Mouse (Mus musculus): Measurements from ENCODE around the gene Klhl20. TPM values are rescaled to one million over a fixed set of nuclear protein-coding genes. Genes with fewer than 3 reads are reported as not detected.

The Klhl20 gene
- total and polyA plus RNA-seq, 3 experiments = 3.7 to 7.8 TPM; not detected in 1

DNA sequence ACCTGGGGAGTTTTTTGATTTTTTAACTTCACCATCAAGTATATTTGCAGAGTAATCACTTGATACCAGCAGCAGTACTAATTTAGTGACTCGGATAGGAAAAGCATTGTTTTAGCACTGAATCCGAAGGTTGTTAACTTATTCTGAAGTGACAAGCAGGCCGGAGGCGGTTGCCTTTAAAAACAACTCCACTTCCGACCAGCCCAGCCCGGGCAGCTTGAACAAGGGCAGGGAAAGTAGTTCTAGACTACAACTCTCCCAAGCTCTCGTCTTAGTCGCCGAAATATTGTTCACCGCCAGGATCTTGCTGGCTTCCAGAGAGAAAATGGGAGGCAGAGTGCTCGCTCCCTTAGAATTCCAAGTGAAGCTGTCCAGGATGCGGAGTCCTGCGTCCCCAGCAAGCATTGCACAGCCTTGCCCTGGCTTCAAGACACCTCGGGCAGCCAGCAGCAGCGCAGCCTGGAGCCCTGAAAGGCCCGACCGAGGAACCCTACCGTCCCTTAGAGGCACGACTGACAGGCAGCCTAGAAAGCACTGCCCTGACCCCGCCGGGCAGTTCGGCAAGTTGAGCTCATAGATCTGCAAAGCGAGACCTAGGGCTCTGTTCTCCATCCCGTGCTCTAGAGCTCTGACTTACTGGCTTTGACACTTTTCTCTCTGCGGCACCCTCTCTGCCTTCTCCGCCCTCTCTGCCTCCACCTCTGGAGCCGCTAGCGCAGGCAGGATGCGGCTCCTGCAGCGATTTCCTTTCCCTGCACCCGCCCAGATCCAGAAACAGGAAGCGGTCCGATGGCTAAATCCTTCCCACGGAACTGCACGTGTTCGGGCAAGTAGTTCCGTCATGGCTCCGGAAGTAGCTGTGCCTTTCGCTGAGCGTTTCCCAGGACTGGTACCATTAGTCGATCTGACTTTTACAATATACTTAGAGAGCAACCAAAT lies at the start of gene Klhl20 (continued):
- no peak for TF ChIP-seq GABPA (IDR thresholded peaks at IDR 0.05; ENCODE audit: low read depth, low read length)
- TF ChIP-seq POLR2A (IDR thresholded peaks at IDR 0.05; ENCODE audit: control insufficient read depth in 1 of 2, insufficient read depth in 1 of 2, low read depth in 1 of 2, low read length in 2 of 2, poor library complexity in 1 of 2) = peak; percentile 75 to 97; a peak in 3 of 4 replicates
- no peak for TF ChIP-seq RAD21 (IDR thresholded peaks at IDR 0.05; ENCODE audit: low read depth, low read length)
- no peak for TF ChIP-seq MAFK (IDR thresholded peaks at IDR 0.05; ENCODE audit: borderline replicate concordance, low read depth, low read length)
- peak; percentile 60; the same call in 1 of the 2 replicates for TF ChIP-seq ETS1 (IDR thresholded peaks at IDR 0.05; ENCODE audit: low read depth, low read length)
- TF ChIP-seq E2F4 (IDR thresholded peaks at IDR 0.05; ENCODE audit: borderline replicate concordance, low read depth, low read length) = no peak

DNA sequence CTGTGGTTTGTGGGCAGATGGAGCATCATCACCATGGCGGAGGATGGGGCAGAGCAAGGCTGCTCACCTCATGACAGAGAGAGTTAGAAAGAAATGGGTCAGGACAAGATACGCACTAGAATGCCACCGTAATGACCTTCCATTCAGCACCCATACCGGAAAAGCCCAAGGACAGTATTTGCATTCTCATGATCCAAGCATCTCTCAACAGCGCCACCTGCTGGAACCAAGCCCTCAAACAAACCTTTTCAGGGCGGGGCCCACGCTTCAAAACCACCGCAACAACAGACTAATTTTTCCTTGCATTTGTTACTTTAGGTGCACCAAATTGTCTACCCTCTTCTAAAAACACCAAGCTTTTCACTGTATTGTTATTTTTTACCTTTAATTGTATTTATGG lies 49.4 kb upstream of the Klhl20 start:
- Histone ChIP-seq H3K36me3 (ENCODE audit: control insufficient read depth in 1 of 2, insufficient read depth in 2 of 2, low read length in 2 of 2) (no peaks in the 10 kb centered on the region), H3K9ac (ENCODE audit: control insufficient read depth, low read depth, low read length, poor library complexity, severe bottlenecking) (no peak overlapping the region), H3K4me1 (ENCODE audit: control insufficient read depth in 1 of 2, insufficient read depth in 2 of 2, low read length in 2 of 2) (no peaks in the 10 kb centered on the region; a peak in 1 of 4 replicates), H3K27me3 (ENCODE audit: control insufficient read depth in 1 of 2, insufficient read depth in 2 of 2, low read length in 2 of 2) (peaks cover 0 to 1% of the 10 kb centered on the region in 2 experiments; a peak in 1 of 4 replicates), H3K27ac (ENCODE audit: control insufficient read depth, low read depth, low read length) (no peak overlapping the region), H3K4me3 (ENCODE audit: control insufficient read depth in 1 of 2, insufficient read depth in 1 of 2, low read depth in 2 of 2, low read length in 2 of 2) (peak overlapping the region in 1 of 2 experiments; percentile 30; a peak in 2 of 4 replicates), H3K9me3 (replicated peaks; ENCODE audit: insufficient read depth, low read length) (no peaks in the 10 kb centered on the region), H3K79me2 (ENCODE audit: control insufficient read depth, insufficient read depth, low read length, poor library complexity) (no peaks in the 10 kb centered on the region)
- peak; percentile 85 for DNase-seq (ENCODE audit: low read depth, low spot score)
- no peak for TF ChIP-seq UBTF (IDR thresholded peaks at IDR 0.05; ENCODE audit: borderline replicate concordance, insufficient read depth, low read depth, low read length)
- peak; percentile 60 for TF ChIP-seq RAD21 (IDR thresholded peaks at IDR 0.05; ENCODE audit: low read depth, low read length)
- TF ChIP-seq MAZ (IDR thresholded peaks at IDR 0.05; ENCODE audit: low read depth, low read length) = 0 out of 2 replicates have a peak, but pooled peaks have one; percentile 66
- TF ChIP-seq CTCF (IDR thresholded peaks at IDR 0.05 in 2 of 3, conservative IDR thresholded peaks at IDR 0.05 in 1 of 3; ENCODE audit: control insufficient read depth in 1 of 3, insufficient read depth in 1 of 3, low read depth in 2 of 3, low read length in 3 of 3, poor library complexity in 1 of 3, severe bottlenecking in 1 of 3) = peak; percentile 82 to 87 (median 85)
- TF ChIP-seq SMC3 (IDR thresholded peaks at IDR 0.05; ENCODE audit: low read depth, low read length) = peak; percentile 76

GRCm38 (mm10) chr1:161170651-161171050 lies 39.3 kb upstream of the Klhl20 start:
- Histone ChIP-seq H3K9ac (ENCODE audit: control insufficient read depth, low read depth, low read length, poor library complexity, severe bottlenecking) (peak overlapping the region; percentile 67), H3K4me1 (ENCODE audit: control insufficient read depth in 1 of 2, insufficient read depth in 2 of 2, low read length in 2 of 2) (0 out of 4 replicates have a peak, but pooled peaks cover 0 to 4% of the 10 kb centered on the region in 2 experiments), H3K9me3 (replicated peaks; ENCODE audit: insufficient read depth, low read length) (no peaks in the 10 kb centered on the region), H3K27me3 (ENCODE audit: control insufficient read depth in 1 of 2, insufficient read depth in 2 of 2, low read length in 2 of 2) (peaks cover 8 to 14% of the 10 kb centered on the region in 2 experiments; a peak in 3 of 4 replicates), H3K79me2 (ENCODE audit: control insufficient read depth, insufficient read depth, low read length, poor library complexity) (no peaks in the 10 kb centered on the region), H3K4me3 (ENCODE audit: control insufficient read depth in 1 of 2, insufficient read depth in 1 of 2, low read depth in 2 of 2, low read length in 2 of 2) (peak overlapping the region; percentile 64 to 72), H3K36me3 (ENCODE audit: control insufficient read depth in 1 of 2, insufficient read depth in 2 of 2, low read length in 2 of 2) (no peaks in the 10 kb centered on the region), H3K27ac (ENCODE audit: control insufficient read depth, low read depth, low read length) (no peak overlapping the region)
- peak; percentile 84 for DNase-seq (ENCODE audit: low read depth, low spot score)
- TF ChIP-seq TCF12 (IDR thresholded peaks at IDR 0.05; ENCODE audit: low read depth, low read length) (0 out of 2 replicates have a peak, but pooled peaks have one; percentile 6), BHLHE40 (IDR thresholded peaks at IDR 0.05; ENCODE audit: borderline replicate concordance, low read depth, low read length) (peak; percentile 49; the same call in 1 of the 2 replicates), USF2 (IDR thresholded peaks at IDR 0.05; ENCODE audit: borderline replicate concordance in 1 of 2, insufficient read depth in 1 of 2, low read depth in 1 of 2, low read length in 2 of 2) (no peak), CTCF (IDR thresholded peaks at IDR 0.05 in 2 of 3, conservative IDR thresholded peaks at IDR 0.05 in 1 of 3; ENCODE audit: control insufficient read depth in 1 of 3, insufficient read depth in 1 of 3, low read depth in 2 of 3, low read length in 3 of 3, poor library complexity in 1 of 3, severe bottlenecking in 1 of 3) (peak in 2 of 3 experiments; percentile 76 to 90; a peak in 5 of 6 replicates), SMC3 (IDR thresholded peaks at IDR 0.05; ENCODE audit: low read depth, low read length) (peak; percentile 71), RAD21 (IDR thresholded peaks at IDR 0.05; ENCODE audit: low read depth, low read length) (peak; percentile 82), MXI1 (IDR thresholded peaks at IDR 0.05; ENCODE audit: low read depth, low read length) (0 out of 2 replicates have a peak, but pooled peaks have one; percentile 32), UBTF (IDR thresholded peaks at IDR 0.05; ENCODE audit: borderline replicate concordance, insufficient read depth, low read depth, low read length) (no peak), NRF1 (IDR thresholded peaks at IDR 0.05; ENCODE audit: insufficient read depth, low read depth, low read length, poor library complexity, severe bottlenecking) (peak; percentile 58), ZC3H11A (IDR thresholded peaks at IDR 0.05; ENCODE audit: low read depth, low read length) (peak; percentile 54)
